Mouse (Mus musculus) myocyte (in vitro differentiated cells): ENCODE data around the gene Mical3. TPM values are rescaled to one million over a fixed set of nuclear protein-coding genes. Genes with fewer than 3 reads are reported as not detected.

Experiments used
- H3K27me3 ChIP-seq: one replicate; pipeline ENCODE4 v1.6.1; 2011; ENCODE audit not compliant: control insufficient read depth, insufficient read depth, insufficient read length
- H3K36me3 ChIP-seq: one replicate; pipeline ENCODE4 v1.6.1; 2011; ENCODE audit not compliant: control insufficient read depth, insufficient read depth
- H3K4me2 ChIP-seq: one replicate; pipeline ENCODE4 v1.6.1; 2011; ENCODE audit warnings: low read depth, control low read depth
- H3K4me3 ChIP-seq: one replicate; pipeline ENCODE4 v1.5.1; 2011; ENCODE audit warnings: mild to moderate bottlenecking, control low read depth, moderate library complexity
- H3K79me2 ChIP-seq: one replicate; pipeline ENCODE4 v1.6.1; 2011; ENCODE audit not compliant: control insufficient read depth, insufficient read depth
- H3ac ChIP-seq: one replicate; pipeline ENCODE4 v1.6.1; 2011; ENCODE audit not compliant: control insufficient read depth, insufficient read length
- CEBPB ChIP-seq: IDR thresholded peaks from 2 replicates; pipeline ENCODE4 v1.6.1; 2011; ENCODE audit warnings: mild to moderate bottlenecking, moderate library complexity; ENCODE audit not compliant: poor library complexity, insufficient read depth, severe bottlenecking
- E2F4 ChIP-seq: IDR thresholded peaks from one replicate; pipeline ENCODE4 v1.6.1; 2011; ENCODE audit warnings: mild to moderate bottlenecking, control low read depth, moderate library complexity; ENCODE audit not compliant: insufficient read depth
- MAX ChIP-seq: IDR thresholded peaks from one replicate; pipeline ENCODE4 v1.6.1; 2011; ENCODE audit warnings: low read depth, mild to moderate bottlenecking, control low read depth
- MYOD1 ChIP-seq, 3 experiments: IDR thresholded peaks; one replicate each; pipeline ENCODE4 v1.6.1; 2011; ENCODE audit warnings: control low read depth in 2 of 3, low read depth in 2 of 3, mild to moderate bottlenecking in 2 of 3, moderate library complexity in 1 of 3; ENCODE audit not compliant: insufficient read length in 2 of 3, control insufficient read depth in 1 of 3
- MYOG ChIP-seq, 3 experiments: IDR thresholded peaks; one replicate each; pipeline ENCODE4 v1.6.1; 2011; ENCODE audit warnings: control low read depth in 2 of 3, low read depth in 2 of 3, mild to moderate bottlenecking in 2 of 3; ENCODE audit not compliant: insufficient read length in 2 of 3, control insufficient read depth in 1 of 3, insufficient read depth in 1 of 3
- POLR2A ChIP-seq: IDR thresholded peaks from one replicate; pipeline ENCODE4 v1.6.1; 2011; ENCODE audit warnings: low read depth, mild to moderate bottlenecking, control low read depth, moderate library complexity; ENCODE audit not compliant: insufficient read length
- POLR2AphosphoS2 ChIP-seq: IDR thresholded peaks from one replicate; pipeline ENCODE4 v1.6.1; 2011; ENCODE audit warnings: low read depth, control low read depth; ENCODE audit not compliant: insufficient read length
- REST ChIP-seq: IDR thresholded peaks from one replicate; pipeline ENCODE4 v1.6.1; 2011; ENCODE audit warnings: mild to moderate bottlenecking, control low read depth, moderate library complexity; ENCODE audit not compliant: insufficient read depth, insufficient read length
- SRF ChIP-seq: IDR thresholded peaks from one replicate; pipeline ENCODE4 v1.6.1; 2011; ENCODE audit warnings: low read depth; ENCODE audit not compliant: control insufficient read depth, insufficient read length
- TCF12 ChIP-seq: IDR thresholded peaks from one replicate; pipeline ENCODE4 v1.6.1; 2011; ENCODE audit warnings: mild to moderate bottlenecking, control low read depth; ENCODE audit not compliant: poor library complexity, insufficient read depth, severe bottlenecking
- TCF3 ChIP-seq: IDR thresholded peaks from one replicate; pipeline ENCODE4 v1.6.1; 2011; ENCODE audit warnings: low read depth, control low read depth; ENCODE audit not compliant: insufficient read length
- USF1 ChIP-seq: IDR thresholded peaks from one replicate; pipeline ENCODE4 v1.6.1; 2011; ENCODE audit warnings: low read depth, mild to moderate bottlenecking, control low read depth, moderate library complexity
- polyA plus RNA-seq: library from polyadenylated mRNA; unstranded; fragments of >200 nt; fragmentation: generic; extraction: Trizol; gene quantifications from one replicate; pipeline ENCODE4 v1.2.1, GENCODE M21; 2012; ENCODE audit warnings: missing spikeins

Gene Mical3
- polyA plus RNA-seq, 1 experiment = 17.7 TPM

- no peaks in the 10 kb centered on the region for H3K27me3 ChIP-seq
- no peak overlapping the region for H3K4me3 ChIP-seq
- no peak overlapping the region for H3ac ChIP-seq
- H3K4me2 ChIP-seq = no peak overlapping the region
- H3K79me2 ChIP-seq = no peaks in the 10 kb centered on the region
- no peak for TF ChIP-seq CEBPB
- no peaks in the 10 kb centered on the region for H3K36me3 ChIP-seq
Measured at GRCm38 (mm10) chr6:121154451-121155300, 23.9 kb upstream of the Mical3 start.

- Histone ChIP-seq H3K4me3 (no peak overlapping the region), H3K36me3 (no peaks in the 10 kb centered on the region), H3ac (no peak overlapping the region), H3K79me2 (no peaks in the 10 kb centered on the region), H3K27me3 (no peaks in the 10 kb centered on the region), H3K4me2 (no peak overlapping the region)
- TF ChIP-seq MYOG (IDR thresholded peaks at IDR 0.05; ENCODE audit: control insufficient read depth in 1 of 3, insufficient read depth in 1 of 3, insufficient read length in 2 of 3, low read depth in 2 of 3) (no peak), POLR2AphosphoS2 (no peak), MYOD1 (IDR thresholded peaks at IDR 0.05; ENCODE audit: control insufficient read depth in 1 of 3, insufficient read length in 2 of 3, low read depth in 2 of 3) (no peak), TCF3 (no peak), POLR2A (no peak), E2F4 (no peak), USF1 (no peak), REST (no peak), MAX (no peak), CEBPB (no peak), TCF12 (no peak), SRF (no peak)
Measured at GRCm38 (mm10) chr6:121153177-121153576, 22.4 kb upstream of the Mical3 start.

GRCm38 (mm10) chr6:121151732-121152131, 20.9 kb upstream of the Mical3 start:
- Histone ChIP-seq H3K4me3 (no peak overlapping the region), H3K79me2 (no peaks in the 10 kb centered on the region), H3K4me2 (no peak overlapping the region), H3ac (no peak overlapping the region), H3K36me3 (no peaks in the 10 kb centered on the region), H3K27me3 (no peaks in the 10 kb centered on the region)
- TF ChIP-seq USF1 (no peak), MYOG (IDR thresholded peaks at IDR 0.05; ENCODE audit: control insufficient read depth in 1 of 3, insufficient read depth in 1 of 3, insufficient read length in 2 of 3, low read depth in 2 of 3) (no peak), POLR2A (no peak), POLR2AphosphoS2 (no peak), TCF12 (no peak), CEBPB (no peak), MYOD1 (IDR thresholded peaks at IDR 0.05; ENCODE audit: control insufficient read depth in 1 of 3, insufficient read length in 2 of 3, low read depth in 2 of 3) (no peak), SRF (no peak), TCF3 (no peak), E2F4 (no peak), MAX (no peak), REST (no peak)

- Histone ChIP-seq H3K4me2 (no peak overlapping the region), H3K27me3 (no peaks in the 10 kb centered on the region), H3K79me2 (no peaks in the 10 kb centered on the region), H3K4me3 (no peak overlapping the region), H3ac (no peak overlapping the region), H3K36me3 (no peaks in the 10 kb centered on the region)
- TF ChIP-seq CEBPB = no peak
- no peak for TF ChIP-seq REST
Measured at GRCm38 (mm10) chr6:121150126-121150525, 19.3 kb upstream of the Mical3 start.

GRCm38 (mm10) chr6:121149420-121149819, 18.6 kb upstream of the Mical3 start:
- H3ac ChIP-seq = no peak overlapping the region

More at GRCm38 (mm10) chr6:121149420-121149819, 18.6 kb upstream of the Mical3 start:
- Histone ChIP-seq H3K4me2 (no peak overlapping the region), H3K79me2 (no peaks in the 10 kb centered on the region), H3K27me3 (no peaks in the 10 kb centered on the region), H3K36me3 (no peaks in the 10 kb centered on the region), H3K4me3 (no peak overlapping the region)
- no peak for TF ChIP-seq POLR2A
- no peak for TF ChIP-seq REST
- no peak for TF ChIP-seq TCF12
